Mouse (Mus musculus) spleen, postnatal 36 days (tissue): ENCODE measurements around the gene Rab24.

Source experiments
- DNase-seq, 2 experiments: peaks; one replicate each; pipeline ENCODE4 v3.0.0; 2022; ENCODE audit warnings: low spot score in 2 of 2, mixed read lengths in 1 of 2

Rab24 gene

GRCm38 (mm10) chr13:55321434-55322129, at the start of gene Rab24:
Gene Rab24 (minus strand): TSS chr13:55321946.
- peak; percentile 85 to 89 for DNase-seq

- DNase-seq = no peak
These were observed 49.4 kb upstream of the Rab24 start for GRCm38 (mm10) chr13:55371007-55371681.

- peak in 1 of 2 experiments; percentile 21 for DNase-seq
These were observed 48.5 kb upstream of the Rab24 start for GRCm38 (mm10) chr13:55370234-55370633.

- peak; percentile 86 to 88 for DNase-seq
These were observed 47.9 kb upstream of the Rab24 start, which contains the start of gene Rgs14 for GRCm38 (mm10) chr13:55369531-55370114. Gene Rgs14 (plus strand): TSS chr13:55369732.

- peak; percentile 17 to 28 for DNase-seq
These were observed 46.7 kb upstream of the Rab24 start for GRCm38 (mm10) chr13:55368401-55368800.

- peak; percentile 96 for DNase-seq
These were observed 40.8 kb upstream of the Rab24 start, which contains the start of gene Lman2 for GRCm38 (mm10) chr13:55362453-55363060. Gene Lman2 (minus strand): TSS chr13:55362783.

GRCm38 (mm10) chr13:55361974-55362452, 40.3 kb upstream of the Rab24 start:
- peak in 1 of 2 experiments; percentile 28 for DNase-seq

- DNase-seq = no peak
These were observed 39.4 kb upstream of the Rab24 start for GRCm38 (mm10) chr13:55361145-55361544.

GRCm38 (mm10) chr13:55346745-55347144, 25.0 kb upstream of the Rab24 start:
- DNase-seq = no peak

GRCm38 (mm10) chr13:55344286-55344685, 22.5 kb upstream of the Rab24 start:
- DNase-seq = no peak

- DNase-seq = no peak
These were observed 20.7 kb upstream of the Rab24 start for GRCm38 (mm10) chr13:55342469-55342868.

GRCm38 (mm10) chr13:55339259-55339658, 17.5 kb upstream of the Rab24 start:
- DNase-seq = no peak

GRCm38 (mm10) chr13:55338131-55339054, 16.6 kb upstream of the Rab24 start:
- no peak for DNase-seq

GRCm38 (mm10) chr13:55337341-55337975, 15.7 kb upstream of the Rab24 start:
- no peak for DNase-seq

- no peak for DNase-seq
These were observed 14.0 kb upstream of the Rab24 start for GRCm38 (mm10) chr13:55335701-55336100.

- DNase-seq = no peak
These were observed 10.6 kb upstream of the Rab24 start for GRCm38 (mm10) chr13:55332331-55332730.

GRCm38 (mm10) chr13:55330567-55331400, 9.0 kb upstream of the Rab24 start:
- no peak for DNase-seq

GRCm38 (mm10) chr13:55329683-55330566, 8.2 kb upstream of the Rab24 start, which contains the start of gene Mxd3:
Gene Mxd3 (minus strand): TSS chr13:55329823.
- DNase-seq = peak; percentile 77 to 87
